Mouse (Mus musculus): ENCODE results near the gene Pih1d1. TPM values are rescaled to one million over a fixed set of nuclear protein-coding genes. Genes with fewer than 3 reads are reported as not detected.

Gene Pih1d1
- polyA plus RNA-seq, 1 experiment from 2014 or later: 96.5 TPM

DNA sequence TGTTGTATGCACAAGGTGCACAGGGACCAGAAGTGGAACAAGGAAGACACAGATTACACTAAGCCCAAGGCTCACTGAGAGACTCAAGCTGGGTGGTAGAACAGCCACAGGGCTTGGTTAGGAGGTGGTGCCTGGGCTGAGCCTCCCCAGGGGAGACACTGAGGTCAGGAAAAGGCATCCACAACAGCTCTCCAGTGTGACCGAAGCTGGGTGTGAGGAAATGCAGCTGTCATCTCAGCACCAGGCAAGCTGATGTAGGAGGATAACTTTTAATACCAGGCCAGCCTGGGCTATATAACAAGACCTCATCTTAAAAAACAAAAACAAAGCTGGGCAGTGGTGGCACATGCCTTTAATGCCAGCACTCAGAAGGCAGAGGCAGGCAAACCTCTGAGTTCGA is 37.1 kb downstream of the Pih1d1 start:
- no peaks in the 10 kb centered on the region for H3K9me3 ChIP-seq (ENCODE audit: control insufficient read depth, low read length)
- 60% methylated on average over 2 of the region's 2 CpGs for WGBS
- H3K9ac ChIP-seq (ENCODE audit: low read depth, low read length): no peak overlapping the region
- H3K4me1 ChIP-seq (ENCODE audit: control insufficient read depth, insufficient read depth, low read length): no peaks in the 10 kb centered on the region
- H3K36me3 ChIP-seq (ENCODE audit: control insufficient read depth, insufficient read depth, low read length): no peaks in the 10 kb centered on the region
- no peak overlapping the region for H3K27ac ChIP-seq (ENCODE audit: low read length)
- no peak overlapping the region for H3K4me2 ChIP-seq (ENCODE audit: low read depth, low read length)
- peaks cover 2% of the 10 kb centered on the region for H3K27me3 ChIP-seq (replicated peaks; ENCODE audit: control insufficient read depth, insufficient read depth, low read length)
- no peak for ATAC-seq
- H3K4me3 ChIP-seq (ENCODE audit: low read length): no peak overlapping the region

DNA sequence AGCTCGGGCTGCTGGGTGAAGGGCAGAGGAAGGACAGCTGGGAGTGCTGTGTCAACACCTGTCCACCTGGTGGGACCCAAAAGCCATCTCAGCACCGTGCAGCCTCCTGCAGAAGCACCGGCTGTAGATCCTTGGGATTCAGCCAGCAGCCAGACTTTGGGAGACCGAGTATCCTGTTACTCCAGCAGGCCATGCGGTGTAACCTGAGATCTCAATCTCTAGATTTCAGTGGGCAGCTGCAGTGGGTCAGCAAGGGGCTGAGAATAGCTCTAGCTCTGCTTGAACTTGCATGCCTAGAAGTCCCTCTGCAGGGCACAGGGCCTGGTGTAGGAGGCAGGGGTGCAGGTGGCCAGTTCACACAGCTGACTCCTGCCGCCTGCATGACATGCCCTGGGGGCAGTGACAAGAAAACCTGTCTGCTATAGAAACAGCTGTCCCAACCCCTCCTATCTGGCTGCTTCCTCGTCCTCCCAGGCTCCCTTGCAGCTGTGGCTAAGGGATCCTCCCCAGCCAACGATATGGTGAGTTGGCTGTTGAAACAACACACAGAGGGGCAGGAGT is 37.8 kb downstream of the Pih1d1 start:
- Histone ChIP-seq H3K4me1 (ENCODE audit: control insufficient read depth, insufficient read depth, low read length) (no peaks in the 10 kb centered on the region), H3K27ac (ENCODE audit: low read length) (no peak overlapping the region), H3K4me2 (ENCODE audit: low read depth, low read length) (no peak overlapping the region), H3K9me3 (ENCODE audit: control insufficient read depth, low read length) (no peaks in the 10 kb centered on the region), H3K27me3 (replicated peaks; ENCODE audit: control insufficient read depth, insufficient read depth, low read length) (no peaks in the 10 kb centered on the region; the same call in 1 of the 2 replicates), H3K36me3 (ENCODE audit: control insufficient read depth, insufficient read depth, low read length) (no peaks in the 10 kb centered on the region), H3K4me3 (ENCODE audit: low read length) (no peak overlapping the region), H3K9ac (ENCODE audit: low read depth, low read length) (no peak overlapping the region)
- ATAC-seq: peak; percentile 41; the same call in 1 of the 2 replicates
- WGBS: 16% methylated on average over 8 of the region's 8 CpGs

DNA sequence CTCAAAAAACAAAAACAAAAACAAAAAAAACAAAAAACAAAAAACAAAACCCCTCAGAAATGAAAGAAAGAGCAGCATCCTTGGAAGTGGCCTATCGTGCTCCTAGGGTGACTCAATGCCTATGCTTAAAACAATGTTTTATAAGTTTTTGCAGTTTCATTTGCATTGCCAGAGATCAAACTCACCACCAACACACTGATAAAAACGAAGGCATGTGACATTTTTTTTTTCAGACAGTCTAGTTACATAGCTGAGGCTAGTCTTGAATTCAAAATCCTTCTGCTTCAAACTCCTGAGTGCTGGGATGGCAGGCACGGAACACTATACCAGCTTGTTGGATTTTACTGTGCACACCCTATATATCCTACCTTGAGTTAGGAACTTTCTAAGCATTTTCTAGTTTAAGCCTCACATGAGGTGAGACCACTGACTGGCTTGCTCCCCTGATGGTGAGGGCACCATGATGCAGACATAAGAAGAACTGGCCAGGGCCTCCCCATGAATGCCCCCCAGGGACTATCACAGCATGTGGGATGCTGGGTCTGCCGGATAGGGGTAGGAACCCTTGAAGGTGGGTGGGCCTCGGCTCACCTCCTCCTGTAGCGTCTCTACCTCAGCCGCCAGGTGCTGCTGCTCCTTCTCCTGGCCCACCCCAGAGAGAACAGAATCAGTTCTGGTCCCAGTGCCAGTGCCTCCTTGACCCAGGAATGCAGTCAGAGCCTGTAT is 38.6 kb downstream of the Pih1d1 start:
- H3K4me1 ChIP-seq (ENCODE audit: control insufficient read depth, insufficient read depth, low read length): no peaks in the 10 kb centered on the region
- H3K36me3 ChIP-seq (ENCODE audit: control insufficient read depth, insufficient read depth, low read length): no peaks in the 10 kb centered on the region
- WGBS: 86% methylated on average over 7 of the region's 7 CpGs
- no peaks in the 10 kb centered on the region for H3K9me3 ChIP-seq (ENCODE audit: control insufficient read depth, low read length)
- H3K4me2 ChIP-seq (ENCODE audit: low read depth, low read length): no peak overlapping the region
- no peak for ATAC-seq
- H3K4me3 ChIP-seq (ENCODE audit: low read length): no peak overlapping the region
- no peak overlapping the region for H3K9ac ChIP-seq (ENCODE audit: low read depth, low read length)
- no peak overlapping the region for H3K27ac ChIP-seq (ENCODE audit: low read length)
- no peaks in the 10 kb centered on the region for H3K27me3 ChIP-seq (replicated peaks; ENCODE audit: control insufficient read depth, insufficient read depth, low read length)

DNA sequence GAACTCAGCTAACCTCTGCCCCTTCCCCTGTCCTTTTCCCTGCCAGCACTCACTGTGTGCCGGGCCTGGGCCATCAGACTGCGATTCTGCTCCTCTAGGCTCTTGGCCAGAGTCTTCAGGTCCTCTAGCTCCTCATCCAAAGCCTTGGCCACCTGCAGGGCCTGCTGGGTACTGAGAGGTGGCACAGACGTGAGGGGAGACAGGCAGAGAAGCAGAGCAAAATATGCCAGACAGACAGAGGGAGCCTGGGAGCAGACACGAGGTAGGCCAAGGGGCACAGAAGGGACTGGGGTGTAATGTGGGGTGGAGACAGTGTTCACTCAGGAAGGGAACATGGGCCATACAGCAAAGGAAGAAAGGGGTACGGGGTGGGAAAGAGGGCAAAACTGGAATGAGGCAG is 39.3 kb downstream of the Pih1d1 start:
- H3K9me3 ChIP-seq (ENCODE audit: control insufficient read depth, low read length): no peaks in the 10 kb centered on the region
- ATAC-seq: no peak
- no peak overlapping the region for H3K4me2 ChIP-seq (ENCODE audit: low read depth, low read length)
- H3K4me3 ChIP-seq (ENCODE audit: low read length): no peak overlapping the region
- H3K9ac ChIP-seq (ENCODE audit: low read depth, low read length): 0 out of 2 replicates have a peak overlapping the region, but pooled peaks have one; percentile 32
- H3K27me3 ChIP-seq (replicated peaks; ENCODE audit: control insufficient read depth, insufficient read depth, low read length): no peaks in the 10 kb centered on the region
- H3K27ac ChIP-seq (ENCODE audit: low read length): no peak overlapping the region
- 64% methylated on average over 5 of the region's 5 CpGs for WGBS
- no peaks in the 10 kb centered on the region for H3K4me1 ChIP-seq (ENCODE audit: control insufficient read depth, insufficient read depth, low read length)
- no peaks in the 10 kb centered on the region for H3K36me3 ChIP-seq (ENCODE audit: control insufficient read depth, insufficient read depth, low read length)

DNA sequence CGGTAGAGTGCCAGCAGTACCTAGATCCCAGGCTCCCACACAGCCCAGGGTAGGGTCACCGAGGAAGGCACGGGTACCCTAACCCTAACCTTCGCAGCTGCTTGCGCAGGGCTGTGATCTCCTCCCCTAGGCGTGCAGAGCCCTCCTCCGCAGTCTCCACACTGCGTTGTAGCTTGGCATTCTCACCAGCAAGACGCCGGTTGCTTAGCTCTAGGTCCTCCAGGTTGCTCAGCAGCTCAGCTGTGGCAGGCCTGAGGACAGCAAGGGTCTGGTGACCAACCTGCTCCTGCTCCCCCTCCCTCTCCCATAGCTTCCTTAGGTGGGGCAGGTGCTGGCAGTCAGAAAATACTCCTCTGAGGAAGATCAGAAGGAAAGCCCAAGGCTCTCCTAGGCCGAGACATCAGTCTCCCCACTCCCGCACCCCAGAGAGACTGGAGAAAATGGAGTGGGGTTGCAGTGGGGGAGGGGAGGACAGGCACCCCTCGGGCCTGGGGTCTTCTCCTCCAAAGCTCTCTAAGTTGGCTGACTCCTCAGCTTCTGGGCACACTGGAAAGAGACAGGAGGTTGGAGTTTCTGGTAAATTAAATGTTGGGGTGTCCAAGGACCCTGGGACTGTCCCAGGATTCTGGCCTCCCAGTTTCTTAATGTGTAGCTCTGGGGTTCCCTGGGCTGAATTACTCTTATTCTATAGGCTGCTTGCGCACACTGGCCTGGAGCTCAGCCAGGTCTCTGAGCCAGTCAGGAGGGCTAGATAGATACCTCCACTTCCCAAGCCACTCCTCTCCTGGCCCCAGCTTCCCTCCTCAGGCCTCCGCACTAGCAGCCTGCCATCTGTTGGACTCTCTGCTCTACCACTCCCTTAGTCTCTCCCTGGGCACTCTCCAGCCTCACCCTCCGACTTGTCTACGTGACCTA is 40.0 kb downstream of the Pih1d1 start:
- peak; percentile 37; the same call in 1 of the 2 replicates for ATAC-seq
- Histone ChIP-seq H3K4me2 (ENCODE audit: low read depth, low read length) (no peak overlapping the region), H3K27me3 (replicated peaks; ENCODE audit: control insufficient read depth, insufficient read depth, low read length) (no peaks in the 10 kb centered on the region), H3K27ac (ENCODE audit: low read length) (no peak overlapping the region), H3K4me3 (ENCODE audit: low read length) (no peak overlapping the region), H3K36me3 (ENCODE audit: control insufficient read depth, insufficient read depth, low read length) (no peaks in the 10 kb centered on the region), H3K4me1 (ENCODE audit: control insufficient read depth, insufficient read depth, low read length) (no peaks in the 10 kb centered on the region), H3K9ac (ENCODE audit: low read depth, low read length) (no peak overlapping the region), H3K9me3 (ENCODE audit: control insufficient read depth, low read length) (no peaks in the 10 kb centered on the region)
- 74% methylated on average over 17 of the region's 17 CpGs for WGBS

DNA sequence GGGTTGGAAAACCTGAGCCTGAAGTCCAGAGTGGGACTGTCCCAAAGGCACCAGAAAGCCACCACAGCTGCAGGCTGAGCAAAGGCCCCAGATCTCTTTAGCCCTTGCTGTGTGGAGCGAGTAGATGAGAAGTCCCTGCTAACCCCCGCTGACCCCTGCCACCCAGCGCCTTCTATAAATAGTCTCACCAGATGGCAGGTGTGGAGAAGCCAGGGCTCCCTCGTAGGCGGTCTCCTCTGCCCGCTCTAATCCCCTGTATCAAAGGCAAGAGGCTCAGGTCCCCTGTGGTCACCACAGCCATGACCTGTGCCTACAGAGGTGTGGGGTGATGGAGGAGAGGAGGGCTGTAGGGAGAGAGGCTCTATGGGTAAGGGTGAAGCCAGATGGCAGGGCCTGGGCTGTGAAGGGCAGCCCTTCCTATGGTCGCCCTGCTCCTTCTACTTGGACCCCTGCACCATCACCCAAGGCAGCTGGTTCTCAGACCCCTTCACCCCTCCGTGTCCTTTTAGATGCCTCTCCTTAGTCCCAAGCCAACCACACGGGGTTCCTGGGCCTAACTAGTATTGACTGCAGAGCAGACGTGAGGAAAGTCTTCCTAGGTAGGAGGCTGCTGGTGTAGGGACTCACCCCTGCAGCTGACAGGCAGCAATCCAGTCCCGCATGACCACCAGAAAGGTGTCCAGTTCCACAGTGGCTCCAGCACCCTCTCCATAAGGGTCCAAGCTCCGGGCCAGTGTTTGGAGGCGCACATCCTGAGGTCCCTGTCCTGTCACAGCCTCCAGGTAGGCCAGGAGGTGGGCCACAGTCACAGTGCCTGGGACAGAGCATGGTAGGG is 41.5 kb downstream of the Pih1d1 start:
- no peak overlapping the region for H3K27ac ChIP-seq (ENCODE audit: low read length)
- no peaks in the 10 kb centered on the region for H3K9me3 ChIP-seq (ENCODE audit: control insufficient read depth, low read length)
- no peak overlapping the region for H3K4me3 ChIP-seq (ENCODE audit: low read length)
- 0 out of 2 replicates have a peak overlapping the region, but pooled peaks have one; percentile 10 for H3K9ac ChIP-seq (ENCODE audit: low read depth, low read length)
- no peaks in the 10 kb centered on the region for H3K4me1 ChIP-seq (ENCODE audit: control insufficient read depth, insufficient read depth, low read length)
- H3K36me3 ChIP-seq (ENCODE audit: control insufficient read depth, insufficient read depth, low read length): no peaks in the 10 kb centered on the region
- no peaks in the 10 kb centered on the region for H3K27me3 ChIP-seq (replicated peaks; ENCODE audit: control insufficient read depth, insufficient read depth, low read length)
- no peak overlapping the region for H3K4me2 ChIP-seq (ENCODE audit: low read depth, low read length)
- 66% methylated on average over 13 of the region's 13 CpGs for WGBS
- no peak for ATAC-seq

DNA sequence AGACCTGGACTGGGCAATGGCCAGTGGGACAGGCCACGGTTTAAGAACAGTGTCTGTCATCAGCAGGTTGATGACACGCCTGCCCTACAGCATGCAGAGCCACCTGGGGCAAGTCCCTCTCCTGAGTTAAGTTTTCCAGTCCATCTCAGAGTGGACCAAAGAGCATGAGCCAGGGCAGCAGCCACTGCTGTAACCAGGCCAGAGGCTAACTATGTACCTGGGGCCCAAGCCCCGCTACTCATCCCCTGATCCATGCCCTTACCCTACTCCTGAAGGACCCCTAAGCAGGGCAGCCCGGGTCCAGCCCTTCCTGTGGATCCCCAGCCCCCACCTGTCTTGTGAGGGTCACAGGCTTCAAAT is 42.1 kb downstream of the Pih1d1 start:
- Histone ChIP-seq H3K9ac (ENCODE audit: low read depth, low read length) (0 out of 2 replicates have a peak overlapping the region, but pooled peaks have one; percentile 2), H3K36me3 (ENCODE audit: control insufficient read depth, insufficient read depth, low read length) (no peaks in the 10 kb centered on the region), H3K9me3 (ENCODE audit: control insufficient read depth, low read length) (no peaks in the 10 kb centered on the region), H3K4me3 (ENCODE audit: low read length) (no peak overlapping the region), H3K27ac (ENCODE audit: low read length) (no peak overlapping the region), H3K4me2 (ENCODE audit: low read depth, low read length) (no peak overlapping the region), H3K27me3 (replicated peaks; ENCODE audit: control insufficient read depth, insufficient read depth, low read length) (no peaks in the 10 kb centered on the region), H3K4me1 (ENCODE audit: control insufficient read depth, insufficient read depth, low read length) (no peaks in the 10 kb centered on the region)
- WGBS: 77% methylated on average over 4 of the region's 4 CpGs
- ATAC-seq: no peak

DNA sequence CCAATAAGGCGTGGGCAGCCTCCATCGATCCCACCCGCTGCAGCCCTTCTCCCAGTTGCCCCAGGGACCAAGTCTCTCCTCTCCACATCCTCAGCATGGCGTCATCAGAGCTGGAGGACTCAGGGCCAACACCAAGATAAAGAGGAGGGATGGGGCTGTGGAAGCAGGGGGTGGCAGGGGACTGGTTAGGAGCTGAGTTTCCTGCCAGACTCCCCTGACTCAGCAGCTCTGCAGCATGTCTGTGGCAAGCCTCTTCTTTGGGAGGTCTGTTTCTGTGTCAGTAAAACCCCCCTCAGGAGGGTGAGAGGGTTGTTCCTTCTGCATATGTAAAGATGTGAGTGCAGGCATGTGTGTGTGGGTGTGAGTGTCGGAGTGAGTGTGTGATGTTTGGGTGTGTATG is 42.9 kb downstream of the Pih1d1 start:
- no peak for ATAC-seq
- H3K4me2 ChIP-seq (ENCODE audit: low read depth, low read length): no peak overlapping the region
- H3K27ac ChIP-seq (ENCODE audit: low read length): no peak overlapping the region
- no peaks in the 10 kb centered on the region for H3K36me3 ChIP-seq (ENCODE audit: control insufficient read depth, insufficient read depth, low read length)
- WGBS: 73% methylated on average over 5 of the region's 5 CpGs
- H3K9ac ChIP-seq (ENCODE audit: low read depth, low read length): no peak overlapping the region
- H3K4me3 ChIP-seq (ENCODE audit: low read length): no peak overlapping the region
- H3K27me3 ChIP-seq (replicated peaks; ENCODE audit: control insufficient read depth, insufficient read depth, low read length): no peaks in the 10 kb centered on the region
- H3K4me1 ChIP-seq (ENCODE audit: control insufficient read depth, insufficient read depth, low read length): no peaks in the 10 kb centered on the region
- no peaks in the 10 kb centered on the region for H3K9me3 ChIP-seq (ENCODE audit: control insufficient read depth, low read length)

DNA sequence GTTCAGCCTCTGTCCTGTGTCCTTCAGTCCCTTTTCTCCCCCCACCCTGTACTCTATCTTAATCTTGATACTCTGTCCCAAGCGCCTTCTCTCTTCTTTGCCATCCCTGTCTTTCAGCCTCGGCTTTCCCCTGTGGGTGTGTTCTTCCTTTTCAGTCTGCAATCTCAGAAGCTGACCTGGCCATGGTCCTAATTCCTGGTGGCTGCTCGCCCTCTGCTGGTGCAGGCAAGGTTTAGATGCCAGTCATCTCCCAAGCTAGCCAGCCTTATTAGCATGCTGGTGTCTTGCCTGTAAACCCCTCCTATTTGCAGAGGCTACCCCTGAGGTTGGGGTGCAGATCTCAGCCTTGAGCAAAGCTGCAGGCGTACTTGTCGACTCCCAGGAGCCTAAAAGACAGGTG is 44.3 kb downstream of the Pih1d1 start:
- H3K27ac ChIP-seq (ENCODE audit: low read length): no peak overlapping the region
- no peak overlapping the region for H3K4me2 ChIP-seq (ENCODE audit: low read depth, low read length)
- H3K36me3 ChIP-seq (ENCODE audit: control insufficient read depth, insufficient read depth, low read length): no peaks in the 10 kb centered on the region
- 16% methylated on average over 5 of the region's 5 CpGs for WGBS
- no peaks in the 10 kb centered on the region for H3K4me1 ChIP-seq (ENCODE audit: control insufficient read depth, insufficient read depth, low read length)
- ATAC-seq: peak; percentile 49; the same call in 1 of the 2 replicates
- no peak overlapping the region for H3K4me3 ChIP-seq (ENCODE audit: low read length)
- H3K9ac ChIP-seq (ENCODE audit: low read depth, low read length): no peak overlapping the region
- H3K9me3 ChIP-seq (ENCODE audit: control insufficient read depth, low read length): no peaks in the 10 kb centered on the region
- no peaks in the 10 kb centered on the region for H3K27me3 ChIP-seq (replicated peaks; ENCODE audit: control insufficient read depth, insufficient read depth, low read length)
